Mouse (Mus musculus) intestine, postnatal 0 days (tissue): ENCODE measurements at regions not wholly inside any gene's neighbourhood (a gene's known extent, or its start where the extent isn't known, plus 50 kb on each side); places are given as distances from the start of the nearest gene placed in this dataset.

Experiments
- ATAC-seq: fragments of 200-750 bp; cut with Nextera tagmentation; 2 replicates; pipeline ENCODE4 v1.8.0; 2017; ENCODE audit warnings: mild to moderate bottlenecking, moderate TSS enrichment, moderate library complexity
- H3K27ac ChIP-seq: fragments of 300-500 bp; sonication (generic); 2 replicates; pipeline ENCODE4 v1.5.1; 2014; ENCODE audit warnings: mild to moderate bottlenecking, low read depth, low read length, moderate library complexity
- H3K27me3 ChIP-seq: fragments of 300-500 bp; sonication (generic); replicated peaks from 2 replicates; pipeline ENCODE4 v1.6.1; 2014; ENCODE audit warnings: low read length, mixed read lengths; ENCODE audit not compliant: control insufficient read depth, insufficient read depth
- H3K36me3 ChIP-seq: fragments of 300-500 bp; sonication (generic); 2 replicates; pipeline ENCODE4 v1.6.1; 2014; ENCODE audit warnings: mild to moderate bottlenecking, moderate library complexity; ENCODE audit not compliant: control insufficient read depth, insufficient read depth
- H3K4me1 ChIP-seq: fragments of 300-500 bp; sonication (generic); replicated peaks from 2 replicates; pipeline ENCODE4 v1.6.1; 2014; ENCODE audit warnings: antibody characterized with exemption, low read length, mixed read lengths; ENCODE audit not compliant: control insufficient read depth, insufficient read depth
- H3K4me2 ChIP-seq: fragments of 300-500 bp; sonication (generic); replicated peaks from 2 replicates; pipeline ENCODE4 v1.6.1; 2014; ENCODE audit warnings: low read depth, mild to moderate bottlenecking, moderate library complexity
- H3K4me3 ChIP-seq: fragments of 300-500 bp; sonication (generic); 2 replicates; pipeline ENCODE4 v1.5.1; 2014; ENCODE audit warnings: low read depth, low read length
- H3K9ac ChIP-seq: fragments of 300-500 bp; sonication (generic); 2 replicates; pipeline ENCODE4 v1.6.1; 2014; ENCODE audit warnings: mild to moderate bottlenecking, low read depth, low read length
- H3K9me3 ChIP-seq: fragments of 300-500 bp; sonication (generic); 2 replicates; pipeline ENCODE4 v1.6.1; 2016; ENCODE audit warnings: mixed run types; ENCODE audit not compliant: control insufficient read depth
- CTCF ChIP-seq: sonication (generic); IDR thresholded peaks from 2 replicates; pipeline ENCODE4 v1.5.1; 2016; ENCODE audit warnings: low read depth, mild to moderate bottlenecking, control low read depth, antibody characterized with exemption, moderate library complexity
- WGBS: fragments of 180-500 bp; shearing (Covaris S2); extraction: QIAGEN DNeasy Blood & Tissue Kit; methylation state at CpG from one replicate; pipeline ENCODE4 v1.1.7; 2014; 5-methylcytosine and 5-hydroxymethylcytosine counted together

GRCm38 (mm10) chr15:103089852-103090251, 71.1 kb downstream of the Hoxc4 start:
- Histone ChIP-seq H3K4me3 (no peak overlapping the region), H3K9ac (no peak overlapping the region), H3K4me2 (no peak overlapping the region), H3K27me3 (peaks cover 38% of the 10 kb centered on the region), H3K4me1 (no peaks in the 10 kb centered on the region), H3K27ac (no peak overlapping the region), H3K9me3 (no peaks in the 10 kb centered on the region), H3K36me3 (no peaks in the 10 kb centered on the region)
- ATAC-seq = no peak
- 56% methylated on average over 1 of the region's 1 CpGs for WGBS
- TF ChIP-seq CTCF = no peak

- 92% methylated on average over 1 of the region's 1 CpGs for WGBS
- Histone ChIP-seq H3K27ac (no peak overlapping the region), H3K4me3 (no peak overlapping the region), H3K9me3 (no peaks in the 10 kb centered on the region), H3K4me2 (no peak overlapping the region), H3K36me3 (no peaks in the 10 kb centered on the region), H3K4me1 (no peaks in the 10 kb centered on the region), H3K27me3 (peaks cover 38% of the 10 kb centered on the region), H3K9ac (no peak overlapping the region)
- TF ChIP-seq CTCF = no peak
- ATAC-seq = no peak
Observed at GRCm38 (mm10) chr15:103089440-103089839, 70.7 kb downstream of the Hoxc4 start.

- no peak overlapping the region for H3K9ac ChIP-seq
- no peak overlapping the region for H3K4me3 ChIP-seq
- H3K36me3 ChIP-seq = no peaks in the 10 kb centered on the region
- H3K27ac ChIP-seq = no peak overlapping the region
- peaks cover 36% of the 10 kb centered on the region for H3K27me3 ChIP-seq
- no peak for ATAC-seq
- no peaks in the 10 kb centered on the region for H3K4me1 ChIP-seq
- no peak for TF ChIP-seq CTCF
- no peaks in the 10 kb centered on the region for H3K9me3 ChIP-seq
- H3K4me2 ChIP-seq = no peak overlapping the region
- WGBS = 40% methylated on average over 4 of the region's 4 CpGs
Observed at GRCm38 (mm10) chr15:103087204-103087603, 68.5 kb downstream of the Hoxc4 start.

- Histone ChIP-seq H3K27ac (no peak overlapping the region), H3K27me3 (peaks cover 40% of the 10 kb centered on the region), H3K4me2 (peak overlapping the region; percentile 49), H3K4me3 (no peak overlapping the region), H3K36me3 (no peaks in the 10 kb centered on the region), H3K4me1 (no peaks in the 10 kb centered on the region), H3K9me3 (no peaks in the 10 kb centered on the region), H3K9ac (no peak overlapping the region)
- 35% methylated on average over 15 of the region's 15 CpGs for WGBS
- ATAC-seq = no peak
- no peak for TF ChIP-seq CTCF
Observed at GRCm38 (mm10) chr15:103086672-103087069, 67.9 kb downstream of the Hoxc4 start.
